Mouse (Mus musculus): ENCODE data around the gene Necap2.

DNA sequence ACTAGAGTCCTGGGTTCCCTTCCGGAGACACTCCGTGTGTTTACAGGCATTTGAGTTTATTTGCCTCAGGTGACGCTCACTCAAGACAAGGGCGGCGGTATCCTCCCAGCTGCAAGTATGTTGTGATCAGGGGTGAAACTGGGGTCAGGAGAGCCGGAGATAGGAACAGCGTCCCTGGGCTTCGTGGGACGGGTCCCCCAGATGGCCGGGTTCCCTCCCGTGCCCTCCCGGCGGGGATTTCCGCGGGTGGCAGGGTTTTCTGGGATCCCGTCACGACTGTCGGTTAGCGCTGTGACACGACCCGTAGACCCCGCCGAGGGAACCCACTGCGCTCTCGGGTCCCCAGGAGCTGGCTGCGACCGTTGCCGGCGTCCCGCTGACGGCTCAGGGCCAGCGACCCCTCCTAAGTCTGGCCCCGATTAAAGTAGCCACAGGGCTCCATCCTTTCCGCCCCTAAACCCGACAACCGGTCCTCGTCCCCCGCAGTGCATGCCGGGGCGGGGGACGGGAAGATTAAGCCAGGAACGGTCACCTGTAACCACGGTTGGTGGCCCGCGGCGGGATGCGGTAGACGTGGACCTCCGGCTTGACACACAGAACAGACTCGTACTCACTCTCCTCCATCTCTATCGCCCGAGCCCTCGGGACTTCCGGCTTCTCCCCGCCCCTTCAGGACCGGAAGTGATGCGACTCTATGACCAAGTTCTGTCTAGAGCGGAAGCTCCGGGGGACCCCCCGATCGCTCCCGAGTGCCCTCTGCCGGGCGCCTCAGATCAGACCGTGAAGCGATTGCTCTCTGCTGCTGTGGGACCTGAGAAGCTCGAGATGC is at the start of gene Necap2:
- TF ChIP-seq CTCF (IDR thresholded peaks at IDR 0.05) (peak; percentile 79), EP300 (IDR thresholded peaks at IDR 0.05) (peak; percentile 35; the same call in 1 of the 2 replicates)
